Mouse (Mus musculus) limb, embryonic 12.5 days (tissue): ENCODE data around the gene Hes5. TPM values are rescaled to one million over a fixed set of nuclear protein-coding genes. Genes with fewer than 3 reads are reported as not detected.

ENCODE experiments used
- ATAC-seq: fragments of 200-750 bp; cut with Nextera tagmentation; 2 replicates; pipeline ENCODE4 v1.8.0; 2017; ENCODE audit warnings: low read depth, moderate TSS enrichment; ENCODE audit not compliant: insufficient number of reproducible peaks, insufficient read depth, low FRiP score, low TSS enrichment
- H3K27ac ChIP-seq: fragments of 300-500 bp; sonication (generic); 2 replicates; pipeline ENCODE4 v1.5.1; 2016; ENCODE audit warnings: mild to moderate bottlenecking, moderate library complexity
- H3K27me3 ChIP-seq: fragments of 300-500 bp; sonication (generic); 2 replicates; pipeline ENCODE4 v1.6.1; 2016; ENCODE audit warnings: mild to moderate bottlenecking, moderate library complexity
- H3K36me3 ChIP-seq: fragments of 300-500 bp; sonication (generic); 2 replicates; pipeline ENCODE4 v1.6.1; 2016; ENCODE audit warnings: mild to moderate bottlenecking, moderate library complexity
- H3K4me1 ChIP-seq: fragments of 300-500 bp; sonication (generic); replicated peaks from 2 replicates; pipeline ENCODE4 v1.6.1; 2016
- H3K4me2 ChIP-seq: fragments of 300-500 bp; sonication (generic); 2 replicates; pipeline ENCODE4 v1.6.1; 2016; ENCODE audit warnings: mild to moderate bottlenecking, moderate library complexity
- H3K4me3 ChIP-seq: fragments of 300-500 bp; sonication (generic); replicated peaks from 2 replicates; pipeline ENCODE4 v1.5.1; 2016; ENCODE audit warnings: mild to moderate bottlenecking
- H3K9ac ChIP-seq: fragments of 300-500 bp; sonication (generic); replicated peaks from 2 replicates; pipeline ENCODE4 v1.6.1; 2016; ENCODE audit warnings: mild to moderate bottlenecking, moderate library complexity
- H3K9me3 ChIP-seq: fragments of 300-500 bp; sonication (generic); 2 replicates; pipeline ENCODE4 v1.6.1; 2016; ENCODE audit warnings: mild to moderate bottlenecking, moderate library complexity
- WGBS: fragments of 180-500 bp; shearing (Covaris S2); methylation state at CpG from one replicate; pipeline ENCODE4 v1.1.7; 2016; 5-methylcytosine and 5-hydroxymethylcytosine counted together
- polyA plus RNA-seq: library from polyadenylated mRNA; unstranded; fragments of >200 nt; fragmentation: Nextera tagmentation; extraction: Ambion mirVana; gene quantifications from 2 replicates; pipeline ENCODE4 v1.2.1, GENCODE M21; 2016

The Hes5 gene
- polyA plus RNA-seq, 1 experiment from 2014 or later, result 1.1 TPM

GRCm38 (mm10) chr4:154942632-154943322, 17.9 kb upstream of the Hes5 start:
- Histone ChIP-seq H3K27ac (no peak overlapping the region), H3K4me2 (no peak overlapping the region), H3K9ac (no peak overlapping the region), H3K36me3 (no peaks in the 10 kb centered on the region), H3K27me3 (peaks cover 3% of the 10 kb centered on the region; the same call in 1 of the 2 replicates), H3K9me3 (no peaks in the 10 kb centered on the region), H3K4me3 (no peak overlapping the region), H3K4me1 (peaks cover 10% of the 10 kb centered on the region)
- no peak for ATAC-seq
- WGBS, result 84% methylated on average over 10 of the region's 10 CpGs

GRCm38 (mm10) chr4:154943323-154944039, 17.2 kb upstream of the Hes5 start:
- H3K9me3 ChIP-seq, result no peaks in the 10 kb centered on the region
- no peak for ATAC-seq
- H3K9ac ChIP-seq, result no peak overlapping the region
- no peak overlapping the region for H3K4me2 ChIP-seq
- H3K4me3 ChIP-seq, result no peak overlapping the region
- H3K27me3 ChIP-seq, result peaks cover 8% of the 10 kb centered on the region
- H3K27ac ChIP-seq, result no peak overlapping the region
- no peaks in the 10 kb centered on the region for H3K36me3 ChIP-seq
- peaks cover 12% of the 10 kb centered on the region for H3K4me1 ChIP-seq
- WGBS, result 86% methylated on average over 6 of the region's 6 CpGs

- Histone ChIP-seq H3K4me3 (no peak overlapping the region), H3K27me3 (peaks cover 15% of the 10 kb centered on the region), H3K9ac (no peak overlapping the region), H3K36me3 (no peaks in the 10 kb centered on the region), H3K27ac (no peak overlapping the region), H3K4me2 (no peak overlapping the region), H3K9me3 (no peaks in the 10 kb centered on the region), H3K4me1 (peaks cover 19% of the 10 kb centered on the region)
- ATAC-seq, result peak; percentile 40; the same call in 1 of the 2 replicates
- WGBS, result 23% methylated on average over 2 of the region's 2 CpGs
These were observed 16.6 kb upstream of the Hes5 start for GRCm38 (mm10) chr4:154944121-154944590.

GRCm38 (mm10) chr4:154946319-154946718, 14.4 kb upstream of the Hes5 start:
- ATAC-seq, result peak; percentile 82
- H3K36me3 ChIP-seq, result no peaks in the 10 kb centered on the region
- H3K27ac ChIP-seq, result no peak overlapping the region
- peak overlapping the region; percentile 31; the same call in 1 of the 2 replicates for H3K9ac ChIP-seq
- WGBS, result 3% methylated on average over 8 of the region's 8 CpGs
- H3K4me1 ChIP-seq, result peaks cover 25% of the 10 kb centered on the region
- no peaks in the 10 kb centered on the region for H3K9me3 ChIP-seq
- H3K4me3 ChIP-seq, result peak overlapping the region; percentile 27
- H3K27me3 ChIP-seq, result peaks cover 35% of the 10 kb centered on the region
- H3K4me2 ChIP-seq, result peak overlapping the region; percentile 52

- Histone ChIP-seq H3K27ac (no peak overlapping the region), H3K9me3 (no peaks in the 10 kb centered on the region), H3K4me1 (peaks cover 33% of the 10 kb centered on the region), H3K4me3 (no peak overlapping the region), H3K36me3 (no peaks in the 10 kb centered on the region), H3K9ac (no peak overlapping the region), H3K4me2 (no peak overlapping the region), H3K27me3 (peaks cover 55% of the 10 kb centered on the region)
- WGBS, result 54% methylated on average over 14 of the region's 14 CpGs
- no peak for ATAC-seq
These were observed 12.4 kb upstream of the Hes5 start for GRCm38 (mm10) chr4:154948066-154948939.

- Histone ChIP-seq H3K4me3 (no peak overlapping the region), H3K36me3 (no peaks in the 10 kb centered on the region), H3K9ac (no peak overlapping the region), H3K27me3 (peaks cover 62% of the 10 kb centered on the region), H3K4me2 (no peak overlapping the region), H3K4me1 (peaks cover 35% of the 10 kb centered on the region), H3K27ac (no peak overlapping the region), H3K9me3 (no peaks in the 10 kb centered on the region)
- 68% methylated on average over 6 of the region's 6 CpGs for WGBS
- ATAC-seq, result no peak
These were observed 11.7 kb upstream of the Hes5 start for GRCm38 (mm10) chr4:154948940-154949588.

GRCm38 (mm10) chr4:154949589-154949982, 11.1 kb upstream of the Hes5 start:
- no peaks in the 10 kb centered on the region for H3K9me3 ChIP-seq
- no peak overlapping the region for H3K4me3 ChIP-seq
- H3K4me2 ChIP-seq, result no peak overlapping the region
- no peak for ATAC-seq
- WGBS, result 17% methylated on average over 16 of the region's 16 CpGs
- peaks cover 67% of the 10 kb centered on the region for H3K27me3 ChIP-seq
- H3K36me3 ChIP-seq, result no peaks in the 10 kb centered on the region
- H3K9ac ChIP-seq, result no peak overlapping the region
- H3K27ac ChIP-seq, result no peak overlapping the region
- H3K4me1 ChIP-seq, result peaks cover 35% of the 10 kb centered on the region

GRCm38 (mm10) chr4:154952461-154953241, 8.1 kb upstream of the Hes5 start:
- H3K4me1 ChIP-seq, result peaks cover 34% of the 10 kb centered on the region
- H3K9ac ChIP-seq, result 0 out of 2 replicates have a peak overlapping the region, but pooled peaks have one; percentile 27
- peak overlapping the region; percentile 6; the same call in 1 of the 2 replicates for H3K4me3 ChIP-seq
- H3K4me2 ChIP-seq, result peak overlapping the region; percentile 8; the same call in 1 of the 2 replicates
- 2% methylated on average over 26 of the region's 26 CpGs for WGBS
- no peak overlapping the region for H3K27ac ChIP-seq
- no peak for ATAC-seq
- no peaks in the 10 kb centered on the region for H3K36me3 ChIP-seq
- peaks cover 94% of the 10 kb centered on the region for H3K27me3 ChIP-seq
- H3K9me3 ChIP-seq, result no peaks in the 10 kb centered on the region

- Histone ChIP-seq H3K4me3 (no peak overlapping the region), H3K27me3 (peaks cover 98% of the 10 kb centered on the region), H3K36me3 (no peaks in the 10 kb centered on the region), H3K4me2 (no peak overlapping the region), H3K4me1 (peaks cover 55% of the 10 kb centered on the region), H3K27ac (no peak overlapping the region), H3K9me3 (no peaks in the 10 kb centered on the region), H3K9ac (no peak overlapping the region)
- no peak for ATAC-seq
- 57% methylated on average over 9 of the region's 9 CpGs for WGBS
These were observed 4.1 kb upstream of the Hes5 start for GRCm38 (mm10) chr4:154956604-154957003.
